ENCODE assay signal across 7 mouse cellular contexts in genomic region chr12:54696242-54697002, GRCm38 (mm10). TPM values are rescaled to one million over a fixed set of nuclear protein-coding genes. Genes with fewer than 3 reads are reported as not detected.
DNase-seq lines count a peak whose midpoint lies in the region; ATAC-seq and TF ChIP-seq lines count a peak whose summit lies in the region.

No protein-coding gene starts in this region.

- peak overlapping the region; percentile 71 for H3K4me2 ChIP-seq in intestine, postnatal 0 days (replicated peaks; ENCODE audit: low read depth)
- peak overlapping the region; percentile 62 for H3K4me2 ChIP-seq in midbrain, embryonic 12.5 days (replicated peaks)

- H3K27me3 ChIP-seq in intestine, postnatal 0 days (replicated peaks; ENCODE audit: control insufficient read depth, insufficient read depth, low read length) = no peaks in the 10 kb centered on the region
- no peaks in the 10 kb centered on the region; the same call in 1 of the 2 replicates for H3K27me3 ChIP-seq in midbrain, embryonic 12.5 days
- H3K27me3 ChIP-seq in small intestine, adult 2 months (ENCODE audit: control insufficient read depth, insufficient read depth, low read length) = no peaks in the 10 kb centered on the region

- H3K9ac ChIP-seq in intestine, postnatal 0 days (ENCODE audit: low read depth, low read length) = peak overlapping the region; percentile 63
- peak overlapping the region; percentile 86 for H3K9ac ChIP-seq in midbrain, embryonic 12.5 days (replicated peaks)

- H3K4me1 ChIP-seq in intestine, postnatal 0 days (replicated peaks; ENCODE audit: control insufficient read depth, insufficient read depth, low read length) = no peaks in the 10 kb centered on the region
- H3K4me1 ChIP-seq in midbrain, embryonic 12.5 days = peaks cover 4% of the 10 kb centered on the region
- no peaks in the 10 kb centered on the region; the same call in 1 of the 2 replicates for H3K4me1 ChIP-seq in small intestine, adult 2 months (ENCODE audit: control insufficient read depth, insufficient read depth, insufficient read length, low read length)

- TF ChIP-seq POLR2A in small intestine, adult 2 months (IDR thresholded peaks at IDR 0.05; ENCODE audit: low read depth, low read length) = peak; percentile 98

- no peak for TF ChIP-seq CTCF in intestine, postnatal 0 days (IDR thresholded peaks at IDR 0.05; ENCODE audit: low read depth)
- TF ChIP-seq CTCF in small intestine, adult 2 months (IDR thresholded peaks at IDR 0.05; ENCODE audit: extremely low read depth, insufficient read length, insufficient replicate concordance, low read depth, low read length) = no peak

- H3K4me3 ChIP-seq in intestine, postnatal 0 days (ENCODE audit: low read depth, low read length) = peak overlapping the region; percentile 70
- H3K4me3 ChIP-seq in midbrain, embryonic 12.5 days = peak overlapping the region; percentile 82
- peak overlapping the region; percentile 57 for H3K4me3 ChIP-seq in small intestine, adult 2 months (ENCODE audit: low read depth, low read length)

- H3K36me3 ChIP-seq in intestine, postnatal 0 days (ENCODE audit: control insufficient read depth, insufficient read depth) = peaks cover 15% of the 10 kb centered on the region
- H3K36me3 ChIP-seq in midbrain, embryonic 12.5 days = peaks cover 9% of the 10 kb centered on the region; the same call in 1 of the 2 replicates
- peaks cover 7% of the 10 kb centered on the region for H3K36me3 ChIP-seq in small intestine, adult 2 months (ENCODE audit: control insufficient read depth, insufficient read depth, low read length)

- intact Hi-C loops in left cerebral cortex, postnatal 4 days (cut with DNase I) = no loop called here

- ATAC-seq in intestine, postnatal 0 days = peak; percentile 85
- peak; percentile 86 for ATAC-seq in midbrain, embryonic 12.5 days (ENCODE audit: low FRiP score, low read depth)

- peak overlapping the region; percentile 95 for H3K27ac ChIP-seq in intestine, postnatal 0 days (ENCODE audit: low read depth, low read length)
- H3K27ac ChIP-seq in midbrain, embryonic 12.5 days (replicated peaks) = peak overlapping the region; percentile 97
- peak overlapping the region; percentile 94 for H3K27ac ChIP-seq in small intestine, adult 2 months (ENCODE audit: insufficient read depth, low read depth, low read length)

- DNase-seq in adrenal gland, adult 8-10 months = peak; percentile 94
- DNase-seq in embryo, embryonic 9.5 days (ENCODE audit: extremely low spot score) = peak; percentile 95
- DNase-seq in gastrocnemius, postnatal 4 days (ENCODE audit: low spot score in 2 of 2) = peak; percentile 88 to 95
- DNase-seq in left cerebral cortex, postnatal 4 days = peak; percentile 98

- WGBS in intestine, postnatal 0 days = under 1% methylated on average over 32 of the region's 32 CpGs
- under 1% methylated on average over 32 of the region's 32 CpGs for WGBS in midbrain, embryonic 12.5 days
- WGBS in small intestine, adult 2 months = 0% methylated on average over 32 of the region's 32 CpGs

- no peaks in the 10 kb centered on the region for H3K9me3 ChIP-seq in intestine, postnatal 0 days (ENCODE audit: control insufficient read depth)
- no peaks in the 10 kb centered on the region for H3K9me3 ChIP-seq in midbrain, embryonic 12.5 days

RNA-seq across cellular contexts. Expression of gene Eapp, which starts 0.7 kb away (rescaled TPM):
- total RNA-seq in adrenal gland, adult 8-10 months (2022) = 10 to 100 TPM; 29.9 to 39.0 (median 33.6) TPM
- 10 to 100 TPM; 25.3 to 32.0 TPM for total RNA-seq in gastrocnemius, postnatal 4 days (2021)
- polyA plus RNA-seq in intestine, postnatal 0 days (2015; fragmentation: Nextera tagmentation; extraction: Ambion mirVana) = 93.6 and 94.1 TPM in 2 replicates
- 10 to 100 TPM; 47.3 to 55.0 TPM for total RNA-seq in left cerebral cortex, postnatal 4 days (2021)
- polyA plus RNA-seq in midbrain, embryonic 12.5 days (2016; fragmentation: Nextera tagmentation; extraction: Ambion mirVana) = 71.5 and 78.5 TPM in 2 replicates
- 1.3 and 4.4 TPM in 2 replicates for polyA plus RNA-seq in small intestine, adult 2 months (2012; rRNA removed)

RNA-seq across cellular contexts. Expression of gene Sptssa, which starts 40.0 kb away (rescaled TPM):
- 100 to 1,000 TPM in 2 of 4 experiments, 10 to 100 TPM in 2; 75.7 to 119 (median 102) TPM for total RNA-seq in adrenal gland, adult 8-10 months (2022)
- total RNA-seq in gastrocnemius, postnatal 4 days (2021) = 10 to 100 TPM; 46.8 to 51.3 TPM
- 168 and 172 TPM in 2 replicates for polyA plus RNA-seq in intestine, postnatal 0 days (2015; fragmentation: Nextera tagmentation; extraction: Ambion mirVana)
- total RNA-seq in left cerebral cortex, postnatal 4 days (2021) = 10 to 100 TPM; 63.3 to 68.5 TPM
- 165 and 176 TPM in 2 replicates for polyA plus RNA-seq in midbrain, embryonic 12.5 days (2016; fragmentation: Nextera tagmentation; extraction: Ambion mirVana)
- 60.7 and 101 TPM in 2 replicates for polyA plus RNA-seq in small intestine, adult 2 months (2012; rRNA removed)

Comparison
In these comparisons a context has a peak if more than half of its experiments do, and no peak if none do; other contexts are left out.
1. Peak in every context shown above with its lines: DNase-seq, ATAC-seq, H3K4me3 ChIP-seq and H3K27ac ChIP-seq.